Mouse (Mus musculus) heart, embryonic 11.5 days (tissue): Measurements from ENCODE around the gene Tmem159. TPM values are rescaled to one million over a fixed set of nuclear protein-coding genes. Genes with fewer than 3 reads are reported as not detected.

ENCODE experiments used
- ATAC-seq: fragments of 200-750 bp; cut with Nextera tagmentation; replicated peaks from 2 replicates; pipeline ENCODE4 v1.8.0; 2017; ENCODE audit warnings: moderate library complexity; ENCODE audit not compliant: insufficient number of reproducible peaks, low FRiP score, low TSS enrichment
- H3K27ac ChIP-seq: fragments of 300-500 bp; sonication (generic); 2 replicates; pipeline ENCODE4 v1.5.1; 2014; ENCODE audit warnings: mild to moderate bottlenecking, low read depth, low read length
- H3K27me3 ChIP-seq: fragments of 300-500 bp; sonication (generic); 2 replicates; pipeline ENCODE4 v1.6.1; 2014; ENCODE audit warnings: mild to moderate bottlenecking, low read length, mixed read lengths; ENCODE audit not compliant: control insufficient read depth, insufficient read depth
- H3K36me3 ChIP-seq: fragments of 300-500 bp; sonication (generic); 2 replicates; pipeline ENCODE4 v1.6.1; 2014; ENCODE audit warnings: mild to moderate bottlenecking, low read length, moderate library complexity, mixed read lengths; ENCODE audit not compliant: control insufficient read depth, insufficient read depth
- H3K4me1 ChIP-seq: fragments of 300-500 bp; sonication (generic); 2 replicates; pipeline ENCODE4 v1.6.1; 2014; ENCODE audit warnings: low read length; ENCODE audit not compliant: control insufficient read depth, insufficient read depth
- H3K4me2 ChIP-seq: fragments of 300-500 bp; sonication (generic); 2 replicates; pipeline ENCODE4 v1.6.1; 2014; ENCODE audit warnings: mild to moderate bottlenecking, moderate library complexity
- H3K4me3 ChIP-seq: fragments of 300-500 bp; sonication (generic); 2 replicates; pipeline ENCODE4 v1.5.1; 2014; ENCODE audit warnings: low read depth, low read length
- H3K9ac ChIP-seq: fragments of 300-500 bp; sonication (generic); 2 replicates; pipeline ENCODE4 v1.6.1; 2014; ENCODE audit warnings: mild to moderate bottlenecking, low read depth, low read length, moderate library complexity
- H3K9me3 ChIP-seq: fragments of 300-500 bp; sonication (generic); replicated peaks from 2 replicates; pipeline ENCODE4 v1.6.1; 2016; ENCODE audit warnings: low read length; ENCODE audit not compliant: control insufficient read depth
- WGBS: fragments of 180-500 bp; shearing (Covaris S2); extraction: QIAGEN DNeasy Blood & Tissue Kit; methylation state at CpG from one replicate; pipeline ENCODE4 v1.1.7; 2014; ENCODE audit not compliant: insufficient replicate concordance; 5-methylcytosine and 5-hydroxymethylcytosine counted together
- polyA plus RNA-seq: library from polyadenylated mRNA; unstranded; fragments of >200 nt; fragmentation: Nextera tagmentation; extraction: Ambion mirVana; gene quantifications from 2 replicates; pipeline ENCODE4 v1.2.1, GENCODE M21; 2014

Tmem159 gene
- 17.2 and 18.8 TPM in 2 replicates for polyA plus RNA-seq

DNA sequence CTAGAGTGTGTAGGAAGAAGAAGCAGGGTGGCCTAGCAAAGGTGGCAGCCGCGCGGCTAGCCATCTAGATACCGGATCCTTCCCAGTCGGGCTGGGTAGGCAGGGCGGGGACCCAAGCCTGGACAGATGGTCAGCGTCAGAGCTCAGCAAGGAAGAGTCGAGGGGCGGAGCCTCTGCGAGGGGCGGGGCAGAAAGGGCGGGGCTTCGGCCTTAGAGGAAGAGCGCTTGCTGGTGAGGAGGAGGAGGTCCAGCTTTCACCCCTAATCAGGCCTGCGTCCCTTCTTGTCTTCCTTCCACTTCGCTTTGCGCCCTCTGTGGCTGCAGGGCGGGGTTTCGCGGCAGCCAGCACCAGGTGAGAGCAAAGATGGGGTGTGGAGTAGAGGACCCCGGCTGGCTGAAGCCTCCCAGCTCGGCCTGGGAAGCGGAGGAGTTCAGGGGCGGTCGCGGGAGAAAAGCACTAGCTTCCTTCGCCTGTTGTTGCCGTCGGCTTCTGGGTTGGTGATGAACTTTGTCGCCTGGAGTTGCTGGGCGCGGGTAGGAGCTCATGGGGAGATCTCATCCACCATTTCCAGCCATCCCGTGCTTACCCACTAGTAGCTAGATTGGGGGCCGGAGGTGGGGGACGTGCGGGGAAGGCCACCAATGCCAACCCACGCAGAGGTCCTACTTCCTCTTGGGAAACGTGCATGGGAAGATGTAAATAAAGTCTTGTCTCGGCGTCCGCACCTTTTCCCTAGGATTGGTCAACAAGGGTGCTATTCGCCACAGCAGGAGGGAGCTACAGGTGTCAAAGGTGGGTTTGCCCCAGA is at the start of gene Tmem159:
TSS of gene Tmem159 (plus strand) at position 190 of the 809 bp plus-strand sequence.
- WGBS, result 1% methylated on average over 36 of the region's 42 CpGs
- no peaks in the 10 kb centered on the region for H3K9me3 ChIP-seq
- H3K4me2 ChIP-seq, result peak within 1 kb of the TSS; percentile 97
- H3K9ac ChIP-seq, result peak within 1 kb of the TSS; percentile 75
- peak within 1 kb of the TSS; percentile 73 for H3K4me3 ChIP-seq
- H3K27me3 ChIP-seq, result no peaks in the 10 kb centered on the region
- peaks cover 9% of the 10 kb centered on the region for H3K4me1 ChIP-seq
- no peak within 1 kb of the TSS for H3K27ac ChIP-seq
- H3K36me3 ChIP-seq, result no peaks in the 10 kb centered on the region
- peak; percentile 95 for ATAC-seq

DNA sequence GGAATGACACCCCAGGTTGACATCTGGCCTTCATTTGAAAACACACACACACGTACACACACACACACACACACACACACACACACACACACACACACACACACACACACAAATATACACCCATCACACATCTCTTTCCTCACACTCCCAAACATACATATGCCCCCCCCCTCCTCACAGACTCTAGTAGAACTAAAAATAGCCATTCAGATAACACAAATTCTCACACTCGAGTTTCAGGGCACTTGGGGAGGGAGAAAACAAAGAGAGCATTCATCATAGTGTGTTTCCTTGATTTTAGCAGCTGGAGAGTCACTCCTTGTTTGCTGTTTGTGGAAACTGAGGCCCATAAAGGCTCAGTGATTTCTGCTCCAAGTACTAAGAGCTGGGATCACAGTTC is 48.1 kb upstream of the Tmem159 start:
- ATAC-seq, result no peak; the same call in 1 of the 2 replicates
- Histone ChIP-seq H3K4me3 (no peak overlapping the region), H3K36me3 (no peaks in the 10 kb centered on the region), H3K27me3 (no peaks in the 10 kb centered on the region), H3K27ac (peak overlapping the region; percentile 24; the same call in 1 of the 2 replicates), H3K9me3 (no peaks in the 10 kb centered on the region), H3K9ac (no peak overlapping the region), H3K4me2 (no peak overlapping the region), H3K4me1 (peaks cover 8% of the 10 kb centered on the region; the same call in 1 of the 2 replicates)
- 23% methylated on average over 2 of the region's 2 CpGs for WGBS

DNA sequence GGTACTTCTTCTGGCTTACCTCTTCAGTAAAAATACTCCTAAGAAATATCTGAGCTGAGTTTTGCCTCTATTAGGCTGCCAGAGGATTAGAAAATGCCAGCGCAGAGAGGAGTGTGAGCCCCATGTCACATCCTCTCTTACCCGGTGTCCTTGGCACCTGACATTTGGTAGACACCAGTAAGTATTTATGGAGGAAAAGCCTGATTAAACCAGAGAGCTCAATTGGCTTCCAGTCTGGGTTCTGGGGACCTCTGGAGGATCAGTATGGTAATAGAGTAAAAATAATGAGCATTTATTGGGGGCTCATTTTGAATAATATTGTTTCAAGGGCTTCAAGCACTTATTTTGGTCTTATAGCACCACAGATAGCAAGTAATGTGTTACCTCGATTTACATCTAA is 46.7 kb upstream of the Tmem159 start:
- ATAC-seq, result no peak

DNA sequence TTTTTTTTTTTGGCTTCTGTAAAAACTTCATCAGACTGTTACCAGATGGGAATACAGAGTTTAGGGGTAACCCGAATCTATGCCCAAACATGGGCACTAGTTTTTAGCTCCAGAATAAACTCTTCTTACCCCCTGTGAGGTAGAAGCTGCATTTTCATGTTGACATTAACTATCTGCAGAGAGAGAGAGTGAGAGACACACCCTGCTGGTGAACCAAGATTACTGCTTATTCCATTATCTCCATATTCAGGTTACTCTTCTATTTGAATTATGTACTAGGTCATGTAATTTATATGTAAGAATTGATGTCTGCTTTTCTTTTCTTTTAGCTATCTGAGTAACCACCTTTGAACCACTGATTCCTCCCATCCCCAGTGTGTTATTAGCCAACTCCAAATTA is 38.1 kb upstream of the Tmem159 start:
- H3K9me3 ChIP-seq, result no peaks in the 10 kb centered on the region
- no peaks in the 10 kb centered on the region for H3K4me1 ChIP-seq
- H3K36me3 ChIP-seq, result no peaks in the 10 kb centered on the region
- H3K9ac ChIP-seq, result no peak overlapping the region
- no peak overlapping the region for H3K4me2 ChIP-seq
- H3K4me3 ChIP-seq, result no peak overlapping the region
- H3K27ac ChIP-seq, result no peak overlapping the region
- ATAC-seq, result no peak
- WGBS, result 71% methylated on average over 1 of the region's 1 CpGs
- no peaks in the 10 kb centered on the region for H3K27me3 ChIP-seq

More for the DNA sequence above, 46.7 kb upstream of the Tmem159 start:
- peaks cover 8% of the 10 kb centered on the region; the same call in 1 of the 2 replicates for H3K4me1 ChIP-seq
- H3K27ac ChIP-seq, result no peak overlapping the region
- no peak overlapping the region for H3K4me2 ChIP-seq
- H3K4me3 ChIP-seq, result no peak overlapping the region
- no peaks in the 10 kb centered on the region for H3K9me3 ChIP-seq
- 71% methylated on average over 3 of the region's 3 CpGs for whole genome bisulfite sequencing
- no peaks in the 10 kb centered on the region for H3K27me3 ChIP-seq
- no peaks in the 10 kb centered on the region for H3K36me3 ChIP-seq
- no peak overlapping the region for H3K9ac ChIP-seq

DNA sequence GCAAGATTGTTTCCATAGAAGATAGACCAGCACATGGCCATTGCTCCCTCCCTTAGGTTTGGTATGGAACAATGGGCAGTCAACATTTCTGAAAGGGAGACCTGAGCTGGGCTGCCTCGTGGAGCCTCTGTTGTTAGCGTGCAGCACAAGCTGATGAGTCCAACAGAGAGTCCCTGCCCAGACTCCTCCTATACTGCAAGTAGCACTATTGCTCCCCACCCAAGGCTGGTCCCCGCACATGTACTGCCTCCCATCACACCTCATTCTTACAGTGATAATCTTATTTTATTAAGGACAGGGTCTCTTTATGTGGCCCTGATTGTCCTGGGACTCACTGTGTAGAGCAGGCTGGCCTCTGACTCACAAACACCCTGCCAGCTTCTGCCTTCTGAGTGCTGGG is 34.0 kb upstream of the Tmem159 start:
- no peak overlapping the region for H3K27ac ChIP-seq
- no peaks in the 10 kb centered on the region for H3K36me3 ChIP-seq
- H3K9ac ChIP-seq, result no peak overlapping the region
- no peak overlapping the region for H3K4me2 ChIP-seq
- H3K27me3 ChIP-seq, result no peaks in the 10 kb centered on the region
- no peak overlapping the region for H3K4me3 ChIP-seq
- no peaks in the 10 kb centered on the region for H3K9me3 ChIP-seq
- no peak for ATAC-seq
- no peaks in the 10 kb centered on the region for H3K4me1 ChIP-seq
- WGBS, result 78% methylated on average over 3 of the region's 3 CpGs

DNA sequence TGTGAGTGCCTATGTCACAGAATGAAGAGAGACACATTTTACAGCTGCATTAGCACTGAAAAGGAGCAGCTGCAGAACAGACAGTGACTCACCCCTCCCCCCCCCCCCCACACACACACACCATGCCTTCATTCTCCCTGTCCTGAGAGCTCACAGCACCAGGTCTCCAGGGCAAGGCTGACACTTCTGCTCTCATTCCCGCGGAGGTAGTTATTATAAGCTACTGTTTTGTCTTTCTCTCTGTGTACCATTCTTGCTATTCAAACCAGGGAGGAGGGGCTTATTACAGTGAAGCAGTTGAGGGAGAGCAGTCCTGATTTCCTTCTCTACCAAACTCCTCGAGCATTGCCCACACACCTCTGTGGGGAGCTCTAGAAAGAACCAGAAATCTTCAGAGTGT is 33.0 kb upstream of the Tmem159 start:
- no peaks in the 10 kb centered on the region for H3K36me3 ChIP-seq
- H3K9ac ChIP-seq, result no peak overlapping the region
- H3K27ac ChIP-seq, result no peak overlapping the region
- no peak overlapping the region for H3K4me2 ChIP-seq
- 45% methylated on average over 3 of the region's 3 CpGs for WGBS
- ATAC-seq, result no peak
- H3K4me1 ChIP-seq, result no peaks in the 10 kb centered on the region
- no peaks in the 10 kb centered on the region for H3K27me3 ChIP-seq
- H3K4me3 ChIP-seq, result no peak overlapping the region
- H3K9me3 ChIP-seq, result no peaks in the 10 kb centered on the region

DNA sequence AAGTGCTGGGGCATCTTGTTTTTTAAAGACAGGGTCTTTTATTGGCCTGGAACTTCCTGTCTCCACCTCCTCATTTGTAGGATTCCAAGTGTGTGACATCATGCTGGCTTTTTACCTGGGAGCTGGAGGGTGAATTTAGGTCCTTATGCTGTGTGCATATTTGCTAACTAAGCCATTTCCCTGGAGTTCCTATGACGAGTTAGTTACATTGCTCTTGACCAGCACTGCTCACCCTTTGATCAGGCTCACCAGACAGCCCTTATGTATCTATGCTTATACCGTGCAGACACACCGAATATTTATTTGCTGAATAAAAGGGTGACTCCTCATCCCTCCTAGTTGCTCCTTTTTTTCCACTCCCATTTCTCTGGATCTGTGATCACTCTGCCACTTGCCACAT is 22.0 kb upstream of the Tmem159 start:
- no peak for ATAC-seq
- Histone ChIP-seq H3K4me1 (no peaks in the 10 kb centered on the region), H3K4me3 (no peak overlapping the region), H3K9me3 (no peaks in the 10 kb centered on the region), H3K4me2 (no peak overlapping the region), H3K27me3 (no peaks in the 10 kb centered on the region), H3K36me3 (no peaks in the 10 kb centered on the region), H3K27ac (no peak overlapping the region), H3K9ac (no peak overlapping the region)
- 68% methylated on average over 3 of the region's 3 CpGs for WGBS

DNA sequence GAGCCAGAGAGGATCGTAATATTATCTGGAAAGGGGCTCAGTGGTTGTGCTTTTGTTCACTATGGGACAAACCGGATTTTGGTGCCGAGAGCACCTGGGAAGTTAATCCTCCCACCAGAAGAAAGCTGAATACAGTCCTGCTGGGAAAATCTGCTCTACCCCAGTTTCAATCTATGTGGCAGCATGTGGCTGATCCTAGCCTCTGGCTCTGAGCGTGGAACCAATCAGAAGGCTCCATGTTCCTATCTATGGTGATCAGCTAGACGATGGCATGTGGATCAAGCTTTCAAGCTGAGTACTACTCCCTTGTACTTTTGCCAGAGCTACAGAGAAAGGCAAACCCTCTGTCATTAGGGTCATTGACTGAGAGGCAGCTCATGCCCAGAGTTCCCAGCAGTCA is 9.1 kb upstream of the Tmem159 start:
- WGBS, result 42% methylated on average over 5 of the region's 5 CpGs
- no peak for ATAC-seq
- Histone ChIP-seq H3K9me3 (no peaks in the 10 kb centered on the region), H3K9ac (no peak overlapping the region), H3K4me3 (no peak overlapping the region), H3K4me2 (no peak overlapping the region), H3K27ac (no peak overlapping the region), H3K36me3 (no peaks in the 10 kb centered on the region), H3K4me1 (no peaks in the 10 kb centered on the region), H3K27me3 (no peaks in the 10 kb centered on the region)

DNA sequence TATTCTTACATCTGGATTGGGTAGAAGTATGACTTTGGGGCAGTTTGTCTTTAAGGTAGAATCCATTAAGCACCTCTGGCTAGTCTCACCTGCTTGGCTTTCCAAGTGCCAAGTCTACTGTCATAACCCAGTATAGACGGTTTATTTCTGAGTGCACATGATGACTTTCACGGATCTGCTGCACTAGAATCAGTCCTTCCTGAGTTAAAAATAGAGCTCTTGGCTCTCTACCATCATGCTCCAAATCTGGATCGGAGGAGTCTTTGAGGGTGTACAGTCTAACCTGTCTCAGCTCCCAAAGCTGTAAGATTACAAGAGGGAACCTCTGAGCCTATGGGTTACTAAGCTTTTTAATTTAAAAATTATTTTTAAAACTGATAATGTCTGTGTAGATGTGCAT is 7.9 kb upstream of the Tmem159 start:
- WGBS, result 54% methylated on average over 3 of the region's 3 CpGs
- H3K9me3 ChIP-seq, result no peaks in the 10 kb centered on the region
- no peak overlapping the region for H3K4me3 ChIP-seq
- ATAC-seq, result no peak
- H3K27ac ChIP-seq, result no peak overlapping the region
- no peak overlapping the region for H3K4me2 ChIP-seq
- no peak overlapping the region for H3K9ac ChIP-seq
- H3K36me3 ChIP-seq, result no peaks in the 10 kb centered on the region
- no peaks in the 10 kb centered on the region for H3K4me1 ChIP-seq
- no peaks in the 10 kb centered on the region for H3K27me3 ChIP-seq
